Mouse (Mus musculus) forebrain, embryonic 14.5 days (tissue): Measurements from ENCODE around the gene Abca9. TPM values are rescaled to one million over a fixed set of nuclear protein-coding genes. Genes with fewer than 3 reads are reported as not detected.

Experiments used
- ATAC-seq: fragments of 200-750 bp; cut with Nextera tagmentation; 2 replicates; pipeline ENCODE4 v1.8.0; 2017; ENCODE audit warnings: mild to moderate bottlenecking, moderate library complexity
- DNase-seq: peaks from one replicate; pipeline ENCODE4 v3.0.0-alpha.2; 2015; ENCODE audit warnings: low spot score
- H3K27ac ChIP-seq: fragments of 300-500 bp; sonication (generic); 2 replicates; pipeline ENCODE4 v1.5.1; 2014; ENCODE audit warnings: low read depth, mild to moderate bottlenecking, control low read depth, low read length, moderate library complexity
- H3K27me3 ChIP-seq: fragments of 300-500 bp; sonication (generic); replicated peaks from 2 replicates; pipeline ENCODE4 v1.6.1; 2014; ENCODE audit warnings: low read length, control low read depth, mixed read lengths; ENCODE audit not compliant: control insufficient read depth, insufficient read depth
- H3K36me3 ChIP-seq: fragments of 300-500 bp; sonication (generic); 2 replicates; pipeline ENCODE4 v1.6.1; 2014; ENCODE audit warnings: low read length, control low read depth; ENCODE audit not compliant: control insufficient read depth, insufficient read depth
- H3K4me1 ChIP-seq: fragments of 300-500 bp; sonication (generic); 2 replicates; pipeline ENCODE4 v1.6.1; 2014; ENCODE audit warnings: antibody characterized with exemption, low read length, control low read depth; ENCODE audit not compliant: control insufficient read depth, insufficient read depth
- H3K4me2 ChIP-seq: fragments of 300-500 bp; sonication (generic); 2 replicates; pipeline ENCODE4 v1.6.1; 2014; ENCODE audit warnings: mild to moderate bottlenecking, control low read depth, low read length
- H3K4me3 ChIP-seq: fragments of 300-500 bp; sonication (generic); 2 replicates; pipeline ENCODE4 v1.5.1; 2014; ENCODE audit warnings: low read depth, low read length, control low read depth
- H3K9ac ChIP-seq: fragments of 300-500 bp; sonication (generic); 2 replicates; pipeline ENCODE4 v1.6.1; 2014; ENCODE audit warnings: mild to moderate bottlenecking, low read length, control low read depth, moderate library complexity
- H3K9me3 ChIP-seq: fragments of 300-500 bp; sonication (generic); replicated peaks from 2 replicates; pipeline ENCODE4 v1.6.1; 2016; ENCODE audit warnings: low read length, control low read depth, mixed read lengths; ENCODE audit not compliant: control insufficient read depth
- WGBS: fragments of 180-500 bp; shearing (Covaris S2); extraction: QIAGEN DNeasy Blood & Tissue Kit; methylation state at CpG from one replicate; pipeline ENCODE4 v1.1.7; 2014; 5-methylcytosine and 5-hydroxymethylcytosine counted together
- polyA plus RNA-seq: library from polyadenylated mRNA; unstranded; fragments of >200 nt; fragmentation: Nextera tagmentation; extraction: Ambion mirVana; gene quantifications from 2 replicates; pipeline ENCODE4 v1.2.1, GENCODE M21; 2014

The Abca9 gene
- polyA plus RNA-seq, 1 experiment from 2014 or later = 2.8 TPM

DNA sequence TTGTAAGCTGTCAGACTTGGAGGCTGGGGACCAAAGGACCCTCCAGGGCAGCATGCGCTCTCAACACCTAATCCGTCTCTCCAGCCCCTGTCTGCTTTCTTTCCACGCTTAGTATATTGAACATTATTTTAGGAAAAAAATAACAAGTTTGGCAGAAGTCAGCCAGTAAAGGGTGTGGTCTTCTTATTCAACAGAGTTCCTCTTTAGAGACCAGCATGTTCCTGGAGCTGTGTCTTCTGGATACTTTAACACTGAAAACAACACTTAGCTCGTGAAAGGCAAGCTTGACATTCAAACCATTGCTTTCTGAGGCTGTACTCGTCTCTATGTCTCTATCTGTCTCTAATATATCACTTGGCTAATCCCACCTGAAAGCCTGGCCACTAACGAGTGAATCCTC lies 10.9 kb downstream of the Abca9 start:
- DNase-seq (no peak), ATAC-seq (no peak)
- H3K9ac ChIP-seq = no peak overlapping the region
- no peak overlapping the region for H3K4me3 ChIP-seq
- H3K36me3 ChIP-seq = no peaks in the 10 kb centered on the region
- no peak overlapping the region for H3K27ac ChIP-seq
- H3K4me2 ChIP-seq = no peak overlapping the region
- H3K9me3 ChIP-seq = no peaks in the 10 kb centered on the region
- no peaks in the 10 kb centered on the region for H3K27me3 ChIP-seq
- no peaks in the 10 kb centered on the region for H3K4me1 ChIP-seq
- WGBS = 70% methylated on average over 6 of the region's 6 CpGs

DNA sequence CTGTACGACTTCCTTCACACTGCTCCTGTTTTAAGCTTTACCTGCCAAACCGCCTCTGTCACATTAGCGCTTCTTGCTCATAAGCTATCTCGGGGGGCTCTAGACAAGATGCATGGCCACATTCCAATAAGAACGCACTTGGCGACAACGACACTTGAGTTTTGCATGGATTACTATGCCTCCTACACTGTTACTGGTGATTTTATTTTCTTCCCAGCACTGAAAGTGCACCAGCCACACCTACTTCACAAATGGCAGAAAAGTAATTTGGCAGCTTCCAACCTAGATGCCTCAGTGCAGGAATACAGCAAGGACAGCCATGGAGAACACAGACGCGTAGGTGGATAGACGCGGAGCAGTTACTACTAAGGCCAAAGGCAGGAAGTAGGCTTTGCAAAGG lies 12.0 kb downstream of the Abca9 start:
- H3K9ac ChIP-seq = no peak overlapping the region
- no peaks in the 10 kb centered on the region for H3K27me3 ChIP-seq
- H3K4me3 ChIP-seq = no peak overlapping the region
- no peaks in the 10 kb centered on the region for H3K9me3 ChIP-seq
- WGBS = 96% methylated on average over 11 of the region's 11 CpGs
- no peaks in the 10 kb centered on the region for H3K4me1 ChIP-seq
- ATAC-seq (no peak), DNase-seq (peak; percentile 8)
- H3K4me2 ChIP-seq = no peak overlapping the region
- H3K27ac ChIP-seq = no peak overlapping the region
- H3K36me3 ChIP-seq = no peaks in the 10 kb centered on the region

- ATAC-seq (no peak), DNase-seq (no peak)
- H3K4me2 ChIP-seq = no peak overlapping the region
- no peaks in the 10 kb centered on the region for H3K36me3 ChIP-seq
- H3K9ac ChIP-seq = no peak overlapping the region
- no peak overlapping the region for H3K4me3 ChIP-seq
- no peaks in the 10 kb centered on the region for H3K9me3 ChIP-seq
- WGBS = 94% methylated on average over 5 of the region's 5 CpGs
- H3K27ac ChIP-seq = no peak overlapping the region
- no peaks in the 10 kb centered on the region for H3K27me3 ChIP-seq
- no peaks in the 10 kb centered on the region for H3K4me1 ChIP-seq
These were observed 20.4 kb downstream of the Abca9 start for GRCm38 (mm10) chr11:110147640-110148039.

- DNase-seq (peak; percentile 28), ATAC-seq (no peak)
- WGBS = 83% methylated on average over 11 of the region's 11 CpGs
These were observed 22.6 kb downstream of the Abca9 start for GRCm38 (mm10) chr11:110145421-110145820.

GRCm38 (mm10) chr11:110130760-110131159 lies 37.2 kb downstream of the Abca9 start:
- Histone ChIP-seq H3K9ac (no peak overlapping the region), H3K36me3 (no peaks in the 10 kb centered on the region), H3K27ac (no peak overlapping the region), H3K4me2 (no peak overlapping the region), H3K27me3 (no peaks in the 10 kb centered on the region), H3K4me1 (no peaks in the 10 kb centered on the region), H3K4me3 (no peak overlapping the region), H3K9me3 (no peaks in the 10 kb centered on the region)
- WGBS = 91% methylated on average over 5 of the region's 5 CpGs
- ATAC-seq (no peak), DNase-seq (no peak)

More at GRCm38 (mm10) chr11:110145421-110145820, 22.6 kb downstream of the Abca9 start:
- no peak overlapping the region for H3K4me2 ChIP-seq
- no peaks in the 10 kb centered on the region for H3K27me3 ChIP-seq
- no peaks in the 10 kb centered on the region for H3K9me3 ChIP-seq
- H3K4me1 ChIP-seq = no peaks in the 10 kb centered on the region
- H3K27ac ChIP-seq = no peak overlapping the region
- no peak overlapping the region for H3K9ac ChIP-seq
- H3K4me3 ChIP-seq = no peak overlapping the region
- H3K36me3 ChIP-seq = no peaks in the 10 kb centered on the region

DNA sequence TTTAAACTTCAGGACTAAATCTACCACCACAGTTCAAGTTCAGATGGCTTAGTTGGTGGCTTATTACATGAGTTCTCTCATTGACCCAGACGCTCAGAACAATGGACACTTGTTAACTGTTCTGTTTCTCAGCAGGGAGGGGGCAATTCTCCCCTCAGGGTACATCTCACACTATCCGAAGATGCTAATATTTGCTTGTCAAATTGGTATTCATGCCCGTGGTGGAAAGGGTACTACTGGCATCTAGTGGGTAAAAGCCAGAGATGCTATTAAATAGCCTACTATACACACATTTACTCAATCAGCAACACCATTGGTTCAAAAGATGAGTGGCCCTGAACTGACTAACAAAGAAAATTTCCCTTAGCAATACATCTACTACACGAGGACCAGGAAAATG lies 56.9 kb downstream of the Abca9 start:
- no peaks in the 10 kb centered on the region for H3K9me3 ChIP-seq
- H3K4me1 ChIP-seq = no peaks in the 10 kb centered on the region
- H3K9ac ChIP-seq = no peak overlapping the region
- no peaks in the 10 kb centered on the region for H3K36me3 ChIP-seq
- DNase-seq (peak; percentile 32), ATAC-seq (no peak)
- no peak overlapping the region for H3K4me3 ChIP-seq
- no peaks in the 10 kb centered on the region for H3K27me3 ChIP-seq
- 50% methylated on average over 4 of the region's 4 CpGs for WGBS
- no peak overlapping the region for H3K4me2 ChIP-seq
- H3K27ac ChIP-seq = no peak overlapping the region

- H3K9ac ChIP-seq = no peak overlapping the region
- ATAC-seq (no peak), DNase-seq (no peak)
- no peak overlapping the region for H3K27ac ChIP-seq
- no peaks in the 10 kb centered on the region for H3K27me3 ChIP-seq
- 94% methylated on average over 7 of the region's 7 CpGs for WGBS
- H3K9me3 ChIP-seq = no peaks in the 10 kb centered on the region
- no peak overlapping the region for H3K4me3 ChIP-seq
- no peak overlapping the region for H3K4me2 ChIP-seq
- no peaks in the 10 kb centered on the region for H3K4me1 ChIP-seq
- no peaks in the 10 kb centered on the region for H3K36me3 ChIP-seq
These were observed 66.6 kb downstream of the Abca9 start for GRCm38 (mm10) chr11:110101437-110101836.

GRCm38 (mm10) chr11:110098901-110099300 lies 69.1 kb downstream of the Abca9 start:
- DNase-seq (no peak), ATAC-seq (no peak)
- 84% methylated on average over 4 of the region's 4 CpGs for WGBS
- H3K4me3 ChIP-seq = no peak overlapping the region
- H3K27me3 ChIP-seq = no peaks in the 10 kb centered on the region
- H3K4me2 ChIP-seq = no peak overlapping the region
- peaks cover 7% of the 10 kb centered on the region; the same call in 1 of the 2 replicates for H3K4me1 ChIP-seq
- no peaks in the 10 kb centered on the region for H3K36me3 ChIP-seq
- H3K9me3 ChIP-seq = no peaks in the 10 kb centered on the region
- no peak overlapping the region for H3K9ac ChIP-seq
- no peak overlapping the region for H3K27ac ChIP-seq

GRCm38 (mm10) chr11:110097465-110097864 lies 70.5 kb downstream of the Abca9 start:
- Histone ChIP-seq H3K27me3 (no peaks in the 10 kb centered on the region), H3K36me3 (no peaks in the 10 kb centered on the region)
- WGBS = 83% methylated on average over 6 of the region's 6 CpGs

More at GRCm38 (mm10) chr11:110097465-110097864, 70.5 kb downstream of the Abca9 start:
- DNase-seq (no peak), ATAC-seq (no peak)
- H3K4me2 ChIP-seq = no peak overlapping the region
- H3K27ac ChIP-seq = no peak overlapping the region
- H3K9me3 ChIP-seq = no peaks in the 10 kb centered on the region
- peaks cover 7% of the 10 kb centered on the region; the same call in 1 of the 2 replicates for H3K4me1 ChIP-seq
- H3K9ac ChIP-seq = no peak overlapping the region
- no peak overlapping the region for H3K4me3 ChIP-seq
